Comparison of ENCODE assay signal across 19 mouse cellular contexts in genomic region chr3:19986123-19986522, GRCm38 (mm10). TPM values are rescaled to one million over a fixed set of nuclear protein-coding genes. Genes with fewer than 3 reads are reported as not detected.
DNase-seq lines count a peak whose midpoint lies in the region; ATAC-seq lines count a peak whose summit lies in the region.
"Had no signal": no experiment of that assay in that cellular context is flagged by ENCODE, and none has a peak within 500 bp of the region (broad histone marks: within the 10 kb centered on the region; RNA-seq: fewer than 3 reads in every experiment).

No protein-coding gene starts in this region.

- peak; percentile 79 for ATAC-seq in CD4-positive, CD25-positive, alpha-beta regulatory T cell, adult 4 months
- peak; percentile 78 for ATAC-seq in activated CD4-positive, CD25-positive, alpha-beta regulatory T cell, adult 4 months
- ATAC-seq in inflammation-experienced regulatory T-cells, adult 6 months, result peak; percentile 86
- ATAC-seq: forebrain, embryonic 13.5 days; forebrain, embryonic 15.5 days; forebrain, postnatal 0 days had no signal

- DNase-seq in A20 (ENCODE audit: low read depth, low spot score), result peak; percentile 15
- no peak for DNase-seq in thymus, postnatal 4 days
- DNase-seq in ovary, postnatal 10 days (ENCODE audit: low spot score), result no peak
- no peak for DNase-seq in left cerebral cortex, adult 11 months (ENCODE audit: low spot score)
- DNase-seq: adrenal gland, adult 8-10 months; adrenal gland, postnatal 14 days; adrenal gland, postnatal 36 days; cerebellum, adult 11-12 months; cerebellum, adult 2 months; cerebellum, adult 9-10 months; cerebellum, postnatal 10 days; cerebellum, postnatal 25 days; forebrain, postnatal 0 days had no signal

RNA-seq across cellular contexts. Expression of gene Cp, which starts 29.3 kb away (rescaled TPM):
- 1 to 10 TPM in 1 of 2 experiments, under 1 TPM in 1; 0.38 to 1.3 TPM for polyA plus RNA-seq in CD4-positive, CD25-positive, alpha-beta regulatory T cell, adult 4 months (2017; shearing (Covaris generic))
- polyA plus RNA-seq in activated CD4-positive, CD25-positive, alpha-beta regulatory T cell, adult 4 months (2017; shearing (Covaris generic)), result under 1 TPM; 0.24 to 0.37 TPM
- polyA plus RNA-seq in inflammation-experienced regulatory T-cells, adult 6 months (2017; shearing (Covaris generic)), result 1 to 10 TPM in 2 of 3 experiments, under 1 TPM in 1; 0.20 to 1.7 (median 1.4) TPM
- polyA plus RNA-seq: G1E had no signal

RNA-seq across cellular contexts. Expression of gene Hps3, which starts 49.0 kb away (rescaled TPM):
- polyA plus RNA-seq in CD4-positive, CD25-positive, alpha-beta regulatory T cell, adult 4 months (2017; shearing (Covaris generic)), result 10 to 100 TPM; 29.4 to 32.5 TPM
- polyA plus RNA-seq in activated CD4-positive, CD25-positive, alpha-beta regulatory T cell, adult 4 months (2017; shearing (Covaris generic)), result 10 to 100 TPM; 25.7 to 31.6 TPM
- polyA plus RNA-seq in inflammation-experienced regulatory T-cells, adult 6 months (2017; shearing (Covaris generic)), result 10 to 100 TPM; 20.5 to 37.9 (median 25.7) TPM
